Mouse (Mus musculus): ENCODE measurements around the gene Wdr66. TPM values are rescaled to one million over a fixed set of nuclear protein-coding genes. Genes with fewer than 3 reads are reported as not detected.

Wdr66 gene
- total RNA-seq, 2 experiments from 2014 or later: 2.3 to 2.5 TPM

DNA sequence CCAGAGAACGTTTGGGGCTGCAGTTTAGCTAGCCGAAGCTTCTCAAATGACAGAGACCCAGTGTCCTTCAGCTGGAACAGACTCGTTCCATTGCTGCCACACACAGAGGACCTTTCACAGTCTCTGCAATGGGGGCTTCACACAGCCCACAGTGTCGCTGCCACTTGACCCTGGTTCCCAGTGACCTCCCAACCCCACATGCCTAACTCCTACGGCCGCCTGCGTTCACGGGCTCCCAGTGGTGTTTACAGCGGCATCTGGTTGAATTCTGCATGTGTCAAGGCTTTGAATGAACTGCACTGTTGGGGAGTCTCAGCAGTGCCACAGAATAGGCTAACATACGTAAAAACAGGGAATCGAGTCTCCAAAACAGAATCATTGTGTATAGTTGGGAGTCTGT, 19.0 kb downstream of the Wdr66 start:
- DNase-seq: no peak

GRCm38 (mm10) chr5:123272927-123273326, 21.0 kb downstream of the Wdr66 start:
- no peak for DNase-seq

GRCm38 (mm10) chr5:123276636-123277341, 24.9 kb downstream of the Wdr66 start:
- DNase-seq: no peak

DNA sequence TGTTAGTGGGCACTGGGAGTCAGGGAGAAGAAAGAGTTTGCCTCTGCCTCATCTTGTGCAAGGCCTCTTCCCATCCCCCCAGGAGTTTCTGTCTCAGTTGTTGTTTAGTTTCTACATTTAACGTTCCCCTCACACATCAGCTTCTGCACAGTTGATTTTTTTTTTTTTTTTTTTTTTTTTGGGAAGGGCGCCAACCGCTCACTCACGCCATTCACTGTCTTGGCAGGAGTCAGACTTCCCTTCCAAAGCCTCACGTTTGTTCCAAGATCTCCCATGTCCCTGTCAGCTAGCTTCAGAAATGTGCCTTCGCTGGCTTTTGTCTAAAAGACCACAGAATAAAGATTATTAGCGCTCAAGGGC, 25.4 kb downstream of the Wdr66 start:
- DNase-seq: no peak

DNA sequence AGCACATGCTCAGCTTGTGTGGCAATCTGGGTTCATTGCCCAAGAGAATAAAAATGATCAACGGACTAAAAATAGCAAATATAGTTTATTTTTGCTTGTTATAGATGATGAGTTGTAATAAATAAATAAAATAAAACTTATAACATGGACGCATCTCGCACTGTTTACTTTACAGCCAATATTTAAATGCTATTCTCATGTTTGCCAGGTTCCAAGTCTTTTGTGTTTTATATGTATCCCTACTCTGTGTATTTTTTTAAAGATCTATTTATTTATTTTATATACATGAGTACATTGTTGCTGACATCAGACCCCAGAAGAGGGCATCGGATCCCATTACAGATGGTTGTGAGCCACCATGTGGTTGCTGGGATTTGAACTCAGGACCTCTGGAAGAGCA, 25.8 kb downstream of the Wdr66 start:
- no peak for DNase-seq

GRCm38 (mm10) chr5:123279248-123279647, 27.3 kb downstream of the Wdr66 start:
- DNase-seq: no peak

DNA sequence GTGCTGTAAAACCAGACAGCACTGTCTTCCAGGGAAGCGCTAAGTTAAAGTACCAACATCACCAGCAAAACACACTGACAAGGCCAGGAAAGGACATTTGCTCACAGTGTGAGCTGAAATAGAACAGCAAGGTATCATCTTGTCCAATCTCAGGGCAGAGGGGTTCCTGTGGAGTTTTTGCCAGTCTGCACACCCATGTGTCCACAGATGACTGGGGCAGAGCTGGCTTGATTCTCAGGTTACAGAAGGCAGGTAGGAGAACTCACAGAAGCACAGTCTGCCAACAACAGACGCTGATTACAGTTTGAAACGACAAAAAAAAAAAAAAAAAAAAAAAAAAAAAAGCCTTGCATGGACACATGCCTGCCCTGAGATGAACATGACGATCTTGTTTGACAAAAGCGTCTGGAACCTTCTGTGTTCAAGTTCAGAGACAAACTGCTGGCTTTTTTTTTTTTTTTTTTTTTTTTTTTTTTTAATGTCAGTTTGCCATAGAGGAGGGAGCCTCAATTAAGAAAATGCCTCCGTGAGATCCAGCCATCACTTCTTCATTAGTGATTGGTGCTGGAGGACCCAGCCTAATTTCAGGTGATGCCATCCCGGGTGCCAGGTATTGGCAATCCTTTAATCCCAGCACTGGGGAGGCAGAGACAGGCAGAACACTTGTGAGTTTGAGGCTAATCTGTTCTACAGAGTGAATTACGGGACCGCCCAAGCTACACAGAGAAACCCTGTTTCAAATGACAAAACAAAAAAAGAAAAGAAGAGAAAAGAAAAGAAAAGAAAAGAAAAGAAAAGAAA, 29.6 kb downstream of the Wdr66 start:
- DNase-seq: no peak

- DNase-seq: peak; percentile 36
These were observed 33.3 kb downstream of the Wdr66 start for GRCm38 (mm10) chr5:123285174-123285573.

DNA sequence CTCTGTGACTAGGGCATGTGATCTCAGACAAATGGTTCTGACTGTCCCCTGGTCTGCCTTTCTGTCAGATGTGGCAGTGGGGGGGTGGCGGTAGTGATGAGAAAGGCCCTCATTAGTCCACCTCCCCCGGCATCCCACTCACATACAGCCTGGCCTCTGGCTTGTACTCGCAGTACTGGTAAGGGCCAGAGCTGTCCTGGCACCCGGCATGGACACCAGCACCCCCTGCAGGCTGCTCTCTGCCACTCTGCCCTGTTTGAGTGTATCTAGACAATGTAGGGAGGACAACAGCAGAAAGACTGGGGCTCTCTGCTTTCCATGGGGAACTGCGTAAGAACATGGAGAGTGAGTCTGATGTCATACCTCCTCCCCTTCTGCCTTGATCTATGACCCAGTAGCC, 36.2 kb downstream of the Wdr66 start:
- DNase-seq: no peak

DNA sequence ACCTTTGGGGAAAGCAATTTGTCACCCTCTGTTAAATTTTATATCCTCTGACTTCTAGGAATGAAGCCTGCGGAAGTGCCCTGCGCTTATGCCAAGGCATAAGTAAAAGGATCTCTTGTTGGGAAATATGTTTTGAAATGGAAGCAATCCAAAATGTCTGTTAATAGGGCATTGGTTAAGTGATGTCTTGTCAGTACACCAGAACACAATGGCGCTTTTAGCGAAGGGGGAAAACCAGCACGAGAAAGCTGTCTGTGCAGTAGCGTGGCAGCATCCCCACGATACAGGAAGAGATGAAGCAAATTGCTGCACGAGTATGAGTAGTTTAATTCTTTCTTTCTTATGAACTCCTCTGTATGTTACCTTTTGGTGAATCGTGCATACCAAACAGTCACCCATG, 42.8 kb downstream of the Wdr66 start:
- DNase-seq: no peak

DNA sequence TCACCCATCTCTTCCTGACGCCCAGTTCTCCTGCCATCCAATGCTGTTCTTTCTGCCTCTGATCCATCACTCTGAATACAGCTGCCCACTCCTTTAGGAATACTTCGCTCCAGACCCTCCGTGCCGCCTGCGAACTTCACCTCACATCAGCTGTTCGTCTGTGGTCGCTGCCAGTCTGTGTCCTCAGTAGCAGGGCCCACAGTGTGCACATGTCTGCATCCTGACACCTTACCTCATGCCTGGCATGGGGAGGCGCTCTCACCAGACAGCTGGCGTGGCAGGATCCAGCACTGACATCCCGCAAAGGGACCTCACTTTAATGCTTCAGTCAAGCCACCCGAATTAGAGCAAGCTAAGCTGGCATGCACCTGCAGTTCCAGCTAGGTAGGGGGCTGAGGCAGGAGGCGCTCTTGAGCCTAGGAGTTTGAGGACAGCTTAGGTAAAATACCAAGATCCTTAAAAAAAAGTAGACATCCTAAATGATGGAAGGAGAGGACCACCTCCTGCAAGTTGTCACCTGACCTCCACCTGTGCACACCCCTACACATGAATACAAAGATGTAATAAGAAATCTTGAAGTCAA, 44.4 kb downstream of the Wdr66 start:
- no peak for DNase-seq

DNA sequence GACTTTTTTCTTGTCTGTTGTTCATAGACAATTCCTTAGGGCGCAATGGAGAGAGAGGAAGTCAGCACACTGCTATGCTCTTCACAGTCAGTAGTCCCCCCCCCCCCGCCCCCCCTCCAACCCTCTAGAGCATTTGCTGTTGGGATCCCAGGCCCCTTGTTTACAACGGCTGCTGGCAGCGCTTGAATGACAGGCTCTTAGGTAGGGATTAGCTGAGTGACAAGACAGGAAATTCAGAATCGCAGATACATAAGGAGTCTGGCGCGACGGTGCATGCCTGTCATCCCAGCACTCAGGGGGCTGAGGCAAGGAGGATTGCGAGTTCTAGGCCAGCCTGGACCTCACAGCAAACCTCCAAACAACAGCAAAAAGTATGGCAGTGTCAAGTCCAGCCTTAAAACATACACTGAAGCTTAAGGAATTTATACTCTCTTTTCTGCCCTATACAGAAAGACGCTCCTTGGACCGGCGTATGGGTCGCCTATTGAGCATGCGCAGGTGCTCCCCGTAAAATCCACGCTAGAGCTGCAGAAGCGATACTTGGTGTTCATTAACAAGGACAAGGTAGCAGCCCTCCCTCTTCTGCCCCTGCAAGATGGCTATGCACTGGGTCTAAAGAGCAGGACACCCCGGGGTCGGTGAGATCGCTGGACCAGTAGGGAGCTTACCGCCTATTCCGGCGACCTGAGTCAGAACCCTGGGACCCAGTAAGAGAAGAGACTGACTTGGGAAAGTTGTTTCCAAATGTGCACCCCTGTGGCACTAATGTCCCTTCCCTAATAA, 45.3 kb downstream of the Wdr66 start:
- no peak for DNase-seq

DNA sequence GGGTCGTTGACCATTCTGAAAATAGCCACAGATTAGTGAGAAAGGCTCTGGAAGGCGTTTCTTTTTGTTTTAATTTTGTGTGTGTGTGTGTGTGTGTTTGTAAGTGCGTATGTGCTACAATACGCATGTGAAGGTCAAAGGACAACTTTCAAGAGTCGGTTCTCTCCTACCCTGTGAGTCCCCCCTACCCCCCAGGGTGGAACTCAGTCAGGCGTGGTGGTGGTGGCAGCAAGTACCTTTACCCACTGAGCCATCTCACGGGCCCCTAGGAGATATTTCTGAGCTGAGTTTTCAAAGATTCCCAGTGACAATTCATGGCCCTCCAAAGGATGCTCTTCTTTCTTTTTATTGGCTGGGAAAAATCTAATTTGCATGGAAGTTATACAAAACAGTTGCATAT, 45.9 kb downstream of the Wdr66 start:
- DNase-seq: no peak

DNA sequence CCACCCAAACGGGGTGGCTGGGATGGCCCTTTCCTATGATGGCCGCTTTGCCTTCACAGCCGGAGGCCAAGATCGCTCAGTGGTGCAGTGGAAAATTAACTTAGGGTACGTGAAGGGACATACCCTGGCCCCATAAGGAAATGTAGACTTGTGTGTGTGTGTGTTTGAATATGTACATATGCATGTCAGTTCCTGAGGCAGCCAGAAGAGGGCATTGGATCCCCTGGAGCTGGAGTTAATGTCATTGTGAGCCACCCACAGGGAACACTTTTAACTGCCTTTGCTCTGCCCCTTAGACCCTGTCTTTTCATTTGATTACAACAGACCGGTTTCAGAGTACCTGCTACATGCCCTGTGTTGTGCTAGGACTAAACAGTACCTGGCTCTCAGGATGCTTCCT, 46.6 kb downstream of the Wdr66 start:
- no peak for DNase-seq

- no peak for DNase-seq
These were observed 48.7 kb downstream of the Wdr66 start for GRCm38 (mm10) chr5:123300496-123301034.

GRCm38 (mm10) chr5:123301780-123302521, 50.0 kb downstream of the Wdr66 start:
- DNase-seq: peak; percentile 25

- no peak for DNase-seq
These were observed 55.9 kb downstream of the Wdr66 start for GRCm38 (mm10) chr5:123307630-123308282.

GRCm38 (mm10) chr5:123309816-123310215, 57.9 kb downstream of the Wdr66 start:
- DNase-seq: no peak

- no peak for DNase-seq
These were observed 58.3 kb downstream of the Wdr66 start for GRCm38 (mm10) chr5:123310221-123310620.

- DNase-seq: no peak
These were observed 61.2 kb downstream of the Wdr66 start for GRCm38 (mm10) chr5:123313058-123313630.
